Mouse (Mus musculus) limb, embryonic 14.5 days (tissue): ENCODE results near the gene Tigar. TPM values are rescaled to one million over a fixed set of nuclear protein-coding genes. Genes with fewer than 3 reads are reported as not detected.

Source experiments
- ATAC-seq: fragments of 200-750 bp; cut with Nextera tagmentation; 2 replicates; pipeline ENCODE4 v1.8.0; 2017; ENCODE audit warnings: low read depth, moderate number of reproducible peaks, moderate TSS enrichment; ENCODE audit not compliant: low FRiP score
- DNase-seq: peaks from one replicate; pipeline ENCODE4 v3.0.0-alpha.2; 2015; ENCODE audit warnings: low spot score
- H3K27ac ChIP-seq: fragments of 300-500 bp; sonication (generic); replicated peaks from 2 replicates; pipeline ENCODE4 v1.5.1; 2014; ENCODE audit warnings: low read depth, mild to moderate bottlenecking, low read length, moderate library complexity, mixed read lengths
- H3K27me3 ChIP-seq: fragments of 300-500 bp; sonication (generic); 2 replicates; pipeline ENCODE4 v1.6.1; 2014; ENCODE audit warnings: low read length, mixed read lengths; ENCODE audit not compliant: control insufficient read depth, insufficient read depth
- H3K36me3 ChIP-seq: fragments of 300-500 bp; sonication (generic); 2 replicates; pipeline ENCODE4 v1.6.1; 2014; ENCODE audit warnings: mild to moderate bottlenecking, low read length, moderate library complexity, mixed read lengths; ENCODE audit not compliant: control insufficient read depth, insufficient read depth
- H3K4me1 ChIP-seq: fragments of 300-500 bp; sonication (generic); 2 replicates; pipeline ENCODE4 v1.6.1; 2014; ENCODE audit warnings: antibody characterized with exemption, low read length, mixed read lengths; ENCODE audit not compliant: control insufficient read depth, insufficient read depth
- H3K4me2 ChIP-seq: fragments of 300-500 bp; sonication (generic); replicated peaks from 2 replicates; pipeline ENCODE4 v1.6.1; 2014; ENCODE audit warnings: low read depth, mild to moderate bottlenecking, low read length, moderate library complexity; ENCODE audit not compliant: severe bottlenecking
- H3K4me3 ChIP-seq: fragments of 300-500 bp; sonication (generic); replicated peaks from 2 replicates; pipeline ENCODE4 v1.5.1; 2014; ENCODE audit warnings: low read length
- H3K9ac ChIP-seq: fragments of 300-500 bp; sonication (generic); 2 replicates; pipeline ENCODE4 v1.6.1; 2014; ENCODE audit warnings: mild to moderate bottlenecking, low read depth, low read length, moderate library complexity; ENCODE audit not compliant: severe bottlenecking
- H3K9me3 ChIP-seq: fragments of 300-500 bp; sonication (generic); 2 replicates; pipeline ENCODE4 v1.6.1; 2016; ENCODE audit warnings: low read length; ENCODE audit not compliant: control insufficient read depth
- POLR2A ChIP-seq: fragments of 200-500 bp; IDR thresholded peaks from 2 replicates; pipeline ENCODE4 v1.8.0; 2012; ENCODE audit warnings: inconsistent platforms, mild to moderate bottlenecking, moderate library complexity, borderline replicate concordance; ENCODE audit not compliant: insufficient read depth, insufficient read length; ENCODE audit errors: extremely low read depth
- WGBS: fragments of 180-500 bp; shearing (Covaris S2); extraction: QIAGEN DNeasy Blood & Tissue Kit; methylation state at CpG from one replicate; pipeline ENCODE4 v1.1.7; 2014; 5-methylcytosine and 5-hydroxymethylcytosine counted together
- polyA plus RNA-seq, 2 experiments: library from polyadenylated mRNA; depleted of rRNA in 1 of 2; stranded (reverse) in 1 of 2; unstranded in 1 of 2; fragments of >200 nt; fragmentation: Nextera tagmentation in 1 of 2; extraction: Ambion mirVana in 1 of 2; gene quantifications; 2 replicates each; pipeline versions ENCODE4 v1.2.1 to v1.2.3; 2012 to 2014

The Tigar gene
- polyA plus RNA-seq, 2 experiments: 3.2 to 4.1 TPM

- TF ChIP-seq POLR2A: no peak
These were observed 14.1 kb upstream of the Tigar start for GRCm38 (mm10) chr6:127123506-127123905.

GRCm38 (mm10) chr6:127122996-127123395 is 13.6 kb upstream of the Tigar start:
- Histone ChIP-seq H3K27me3 (no peaks in the 10 kb centered on the region), H3K9me3 (no peaks in the 10 kb centered on the region), H3K36me3 (peaks cover 20% of the 10 kb centered on the region), H3K4me1 (no peaks in the 10 kb centered on the region), H3K27ac (no peak overlapping the region), H3K4me2 (no peak overlapping the region), H3K4me3 (no peak overlapping the region), H3K9ac (no peak overlapping the region)
- no peak for ATAC-seq
- TF ChIP-seq POLR2A: no peak
- no peak for DNase-seq
- 87% methylated on average over 5 of the region's 5 CpGs for WGBS

More at GRCm38 (mm10) chr6:127123506-127123905, 14.1 kb upstream of the Tigar start:
- no peak overlapping the region for H3K4me3 ChIP-seq
- WGBS: 86% methylated on average over 7 of the region's 7 CpGs
- H3K27ac ChIP-seq: no peak overlapping the region
- no peaks in the 10 kb centered on the region for H3K27me3 ChIP-seq
- DNase-seq (no peak), ATAC-seq (no peak)
- H3K9ac ChIP-seq: no peak overlapping the region
- H3K36me3 ChIP-seq: peaks cover 25% of the 10 kb centered on the region
- no peaks in the 10 kb centered on the region for H3K4me1 ChIP-seq
- H3K4me2 ChIP-seq: no peak overlapping the region
- no peaks in the 10 kb centered on the region for H3K9me3 ChIP-seq

GRCm38 (mm10) chr6:127122221-127122806 is 13.0 kb upstream of the Tigar start:
- Histone ChIP-seq H3K4me2 (no peak overlapping the region), H3K27me3 (no peaks in the 10 kb centered on the region), H3K4me3 (no peak overlapping the region), H3K9ac (no peak overlapping the region), H3K27ac (no peak overlapping the region), H3K9me3 (no peaks in the 10 kb centered on the region), H3K4me1 (no peaks in the 10 kb centered on the region), H3K36me3 (peaks cover 13% of the 10 kb centered on the region)
- no peak for ATAC-seq
- DNase-seq: no peak
- TF ChIP-seq POLR2A: no peak
- 72% methylated on average over 4 of the region's 4 CpGs for WGBS

GRCm38 (mm10) chr6:127114753-127115456 is 5.5 kb upstream of the Tigar start:
- ATAC-seq: no peak
- H3K27me3 ChIP-seq: no peaks in the 10 kb centered on the region
- DNase-seq: no peak
- H3K9ac ChIP-seq: no peak overlapping the region
- H3K9me3 ChIP-seq: no peaks in the 10 kb centered on the region
- H3K36me3 ChIP-seq: no peaks in the 10 kb centered on the region
- WGBS: 62% methylated on average over 23 of the region's 23 CpGs
- no peaks in the 10 kb centered on the region for H3K4me1 ChIP-seq
- no peak overlapping the region for H3K4me3 ChIP-seq
- H3K4me2 ChIP-seq: no peak overlapping the region
- TF ChIP-seq POLR2A: no peak
- no peak overlapping the region for H3K27ac ChIP-seq

GRCm38 (mm10) chr6:127108368-127109060 is 843 bp downstream of the Tigar start:
- WGBS: 40% methylated on average over 20 of the region's 20 CpGs
- peak overlapping the region; percentile 72 for H3K4me2 ChIP-seq
- H3K27me3 ChIP-seq: no peaks in the 10 kb centered on the region
- no peak for DNase-seq
- no peak for TF ChIP-seq POLR2A
- no peaks in the 10 kb centered on the region for H3K36me3 ChIP-seq
- H3K9ac ChIP-seq: peak overlapping the region; percentile 53
- no peak for ATAC-seq
- H3K27ac ChIP-seq: no peak overlapping the region
- peaks cover 9% of the 10 kb centered on the region; the same call in 1 of the 2 replicates for H3K4me1 ChIP-seq
- no peaks in the 10 kb centered on the region for H3K9me3 ChIP-seq
- peak overlapping the region; percentile 52 for H3K4me3 ChIP-seq
